Mouse (Mus musculus): ENCODE data around the gene Rgs7bp. TPM values are rescaled to one million over a fixed set of nuclear protein-coding genes. Genes with fewer than 3 reads are reported as not detected.

Rgs7bp gene
- total RNA-seq (2021) = 100 to 1,000 TPM; 150 to 153 TPM
- long read RNA-seq, experiment 1, full-length matches to known transcripts = 34 of 56 reads
- long read RNA-seq, experiment 1, partial matches to known transcripts = 3 of 56 reads
- long read RNA-seq, experiment 1, other reads (novel, unspliced or antisense) = 19 of 56 reads
- long read RNA-seq, experiment 2, full-length matches to known transcripts = 41 of 69 reads
- long read RNA-seq, experiment 2, partial matches to known transcripts = 4 of 69 reads
- long read RNA-seq, experiment 2, other reads (novel, unspliced or antisense) = 24 of 69 reads

DNA sequence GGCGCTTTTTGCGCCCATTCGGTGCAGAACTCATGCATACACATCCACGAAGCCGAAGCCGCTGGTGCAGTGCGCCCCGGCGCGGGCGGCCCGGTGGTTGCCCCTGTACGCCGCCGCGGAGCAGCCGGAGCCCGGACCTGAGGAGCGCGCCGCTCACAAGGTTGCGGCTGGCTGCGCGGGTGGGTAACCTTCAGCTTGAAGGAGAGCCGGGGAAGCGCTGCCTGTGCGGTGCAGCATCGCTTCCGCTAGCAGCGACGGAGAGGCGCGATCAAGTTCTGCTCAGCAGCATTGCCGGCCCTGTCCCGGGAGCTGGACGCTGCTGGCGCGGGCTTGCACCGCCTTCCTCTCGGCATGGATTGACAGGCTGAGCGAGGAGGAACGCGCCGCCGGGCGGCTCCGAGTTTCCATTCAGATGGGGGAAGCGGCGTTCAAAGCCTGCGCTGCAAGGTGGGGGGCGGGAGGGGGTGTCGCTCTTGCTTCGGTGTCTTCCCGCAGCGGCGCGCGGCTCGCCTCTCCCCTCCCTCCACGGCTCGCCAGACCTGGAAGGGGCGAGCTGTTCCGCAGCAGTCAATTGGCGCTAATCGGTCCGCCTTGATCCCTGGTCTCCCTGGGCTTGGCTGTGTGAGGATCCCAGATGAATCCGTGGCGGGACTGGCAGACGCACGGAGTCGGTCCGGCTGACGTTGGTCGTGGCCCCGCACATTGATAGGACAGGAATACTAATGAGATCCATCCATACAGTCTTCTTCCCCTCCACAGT, at the start of gene Rgs7bp:
Rgs7bp (minus strand) TSS at position 750 of the 760 bp plus-strand sequence.
- TF ChIP-seq CTCF (conservative IDR thresholded peaks at IDR 0.05) = peak; percentile 51
- peak; percentile 76 to 81 for DNase-seq (ENCODE audit: low spot score in 2 of 2)
- Histone ChIP-seq H3K27ac (peak within 1 kb of the TSS; percentile 99), H3K4me3 (peak within 1 kb of the TSS; percentile 94)

DNA sequence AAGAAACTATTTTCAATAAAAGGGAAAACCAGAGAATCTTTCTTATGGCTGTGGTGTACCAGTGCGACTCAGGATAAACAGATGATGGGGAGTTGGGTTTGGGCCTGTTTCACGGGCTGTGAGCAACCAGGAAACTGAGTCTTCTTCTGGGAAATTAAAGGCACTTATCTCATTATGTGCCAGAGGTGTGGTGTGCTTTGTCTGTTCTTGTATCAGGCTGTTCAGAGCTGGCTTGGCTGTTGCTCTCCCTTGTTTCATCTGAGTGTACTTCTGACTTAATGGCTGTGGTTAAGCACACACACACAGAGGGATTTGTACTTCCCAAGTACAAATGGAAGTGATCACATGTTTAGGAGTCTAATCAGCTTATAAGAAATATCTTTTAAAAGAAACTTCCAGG, 49.7 kb upstream of the Rgs7bp start:
- no peak for DNase-seq (ENCODE audit: low spot score in 2 of 2)
- TF ChIP-seq CTCF (conservative IDR thresholded peaks at IDR 0.05) = no peak
- Histone ChIP-seq H3K4me3 (no peak overlapping the region), H3K27ac (no peak overlapping the region)

DNA sequence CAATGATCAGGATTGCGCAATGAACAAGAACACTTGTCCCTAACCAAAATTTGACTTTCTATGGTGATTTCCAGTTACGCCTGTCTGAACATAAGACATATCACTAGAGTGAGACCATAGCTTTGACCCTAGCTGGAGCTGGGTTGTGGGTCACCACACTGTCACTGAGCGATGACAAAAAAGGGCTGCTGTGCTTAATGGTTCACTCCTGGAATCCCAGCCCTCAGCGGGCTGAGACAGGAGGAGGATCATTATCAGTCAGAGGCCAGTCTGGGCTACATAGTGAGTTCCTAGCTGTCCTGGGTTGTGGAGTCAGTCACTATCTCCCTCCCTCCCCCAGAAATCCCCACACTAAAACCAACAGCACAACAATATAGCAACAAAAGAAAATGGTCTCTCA, 46.0 kb upstream of the Rgs7bp start:
- DNase-seq (ENCODE audit: low spot score in 2 of 2) = no peak
- no peak overlapping the region for H3K27ac ChIP-seq
- H3K4me3 ChIP-seq = no peak overlapping the region
- no peak for TF ChIP-seq CTCF (conservative IDR thresholded peaks at IDR 0.05)

DNA sequence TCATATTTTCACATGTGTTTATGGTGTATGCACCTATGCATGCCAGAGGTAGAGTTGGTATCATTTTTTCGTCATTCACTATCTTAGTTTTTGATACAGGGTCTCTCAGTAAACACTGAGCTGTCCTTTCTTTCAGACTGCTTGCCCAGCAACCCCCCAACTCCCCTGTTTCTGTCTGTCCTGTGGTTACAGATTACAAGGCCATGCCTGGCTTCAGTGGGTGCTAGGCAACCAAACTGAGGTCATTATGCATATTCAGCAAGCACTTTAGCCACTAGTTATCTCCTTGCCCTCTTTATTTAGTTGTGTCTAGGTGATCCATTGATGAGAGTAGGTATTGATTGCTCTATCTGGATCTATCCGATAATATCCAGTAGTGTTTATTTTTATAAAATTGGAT, 41.6 kb upstream of the Rgs7bp start:
- no peak for TF ChIP-seq CTCF (conservative IDR thresholded peaks at IDR 0.05)
- no peak for DNase-seq (ENCODE audit: low spot score in 2 of 2)
- no peak overlapping the region for H3K4me3 ChIP-seq
- H3K27ac ChIP-seq = no peak overlapping the region

DNA sequence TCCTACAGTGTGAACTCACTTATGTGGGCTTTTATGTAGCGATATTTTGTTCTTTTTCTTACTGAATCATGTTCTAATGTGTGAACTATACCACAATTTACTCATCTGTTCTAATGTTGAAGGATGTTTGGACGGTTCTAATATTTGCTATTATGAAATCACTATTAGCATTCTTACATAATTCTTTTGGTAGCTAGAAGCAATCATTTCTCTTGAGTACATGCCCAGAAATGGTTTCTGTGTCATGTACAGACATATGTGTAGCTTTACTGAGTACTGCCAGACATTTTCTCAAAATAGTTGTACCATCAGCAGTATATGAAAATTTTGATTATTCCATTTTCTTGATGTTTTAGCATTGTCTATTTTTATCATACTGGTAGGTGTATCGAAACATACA, 34.5 kb upstream of the Rgs7bp start:
- DNase-seq (ENCODE audit: low spot score in 2 of 2) = peak in 1 of 2 experiments; percentile 35
- TF ChIP-seq CTCF (conservative IDR thresholded peaks at IDR 0.05) = no peak
- Histone ChIP-seq H3K4me3 (no peak overlapping the region), H3K27ac (peak overlapping the region; percentile 64; the same call in 1 of the 2 replicates)

DNA sequence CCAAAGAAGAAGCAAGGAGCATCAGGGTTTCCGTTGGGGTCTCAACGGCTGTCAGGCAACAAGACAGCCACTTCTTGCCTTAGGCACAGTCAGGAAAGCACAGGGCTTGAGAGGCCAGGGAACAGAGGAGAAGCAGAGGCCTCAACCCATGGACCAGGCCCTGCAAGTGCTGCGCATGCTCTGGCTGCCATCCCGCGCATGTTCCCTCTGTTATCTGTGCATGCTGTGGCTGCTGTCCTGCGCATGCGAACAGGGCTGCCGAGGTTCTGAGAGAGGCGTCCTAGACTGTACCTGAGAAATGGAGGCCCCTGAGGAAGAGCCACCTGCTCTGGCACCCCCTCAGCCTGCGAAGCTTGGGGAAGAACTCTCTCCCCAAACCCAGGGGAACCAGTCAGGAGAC, 27.1 kb upstream of the Rgs7bp start, which contains the start of gene 4933425L06Rik:
4933425L06Rik (plus strand) TSS at position 261 of the 400 bp plus-strand sequence.
- DNase-seq (ENCODE audit: low spot score in 2 of 2) = no peak
- no peak within 1 kb of the TSS for H3K4me3 ChIP-seq
- no peak within 1 kb of the TSS for H3K27ac ChIP-seq
- TF ChIP-seq CTCF (conservative IDR thresholded peaks at IDR 0.05) = no peak

DNA sequence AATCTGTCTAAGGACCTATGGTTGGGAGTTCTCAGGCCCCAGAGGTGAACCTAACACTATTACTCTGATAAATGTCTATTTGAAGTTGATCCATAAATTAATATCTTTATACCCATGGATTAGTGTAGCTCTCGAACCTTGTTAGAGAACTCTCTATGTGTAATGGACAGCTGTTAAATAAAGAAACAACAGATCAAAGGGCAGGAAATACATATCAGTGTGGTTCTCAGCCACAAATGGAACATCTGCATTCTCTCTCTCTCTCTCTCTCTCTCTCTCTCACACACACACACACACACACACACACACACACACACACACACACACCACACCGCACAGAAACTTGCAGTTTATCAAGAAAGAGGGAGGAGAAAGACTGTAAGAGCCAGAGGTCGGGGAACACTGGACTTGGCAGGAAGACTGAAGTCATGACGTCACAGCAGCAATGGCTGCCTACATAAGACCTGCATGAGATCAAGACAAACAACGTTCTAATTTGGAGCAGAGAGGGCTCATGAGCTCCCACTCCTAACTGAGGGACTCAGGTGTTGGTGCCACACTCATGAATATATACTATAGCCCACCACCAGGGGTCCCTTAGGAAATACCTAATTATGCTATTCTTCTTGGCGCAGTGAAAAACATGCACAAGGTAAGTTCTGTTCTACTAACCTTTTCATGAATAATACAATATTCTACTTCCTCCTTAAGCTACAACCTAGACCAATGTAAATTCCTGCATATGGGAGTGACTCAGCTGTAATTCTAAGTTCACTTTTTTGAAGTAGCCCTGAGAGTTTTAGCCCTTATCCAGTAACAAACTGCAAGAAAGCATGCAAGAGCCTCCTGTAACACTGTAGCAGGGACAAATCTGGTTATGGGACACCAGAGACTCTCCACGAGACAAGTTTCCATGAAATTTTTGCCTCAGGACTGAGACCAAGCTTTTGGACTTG, 12.4 kb upstream of the Rgs7bp start:
- H3K4me3 ChIP-seq = no peak overlapping the region
- DNase-seq (ENCODE audit: low spot score in 2 of 2) = no peak
- H3K27ac ChIP-seq = no peak overlapping the region
- TF ChIP-seq CTCF (conservative IDR thresholded peaks at IDR 0.05) = peak; percentile 28; the same call in 1 of the 2 replicates

DNA sequence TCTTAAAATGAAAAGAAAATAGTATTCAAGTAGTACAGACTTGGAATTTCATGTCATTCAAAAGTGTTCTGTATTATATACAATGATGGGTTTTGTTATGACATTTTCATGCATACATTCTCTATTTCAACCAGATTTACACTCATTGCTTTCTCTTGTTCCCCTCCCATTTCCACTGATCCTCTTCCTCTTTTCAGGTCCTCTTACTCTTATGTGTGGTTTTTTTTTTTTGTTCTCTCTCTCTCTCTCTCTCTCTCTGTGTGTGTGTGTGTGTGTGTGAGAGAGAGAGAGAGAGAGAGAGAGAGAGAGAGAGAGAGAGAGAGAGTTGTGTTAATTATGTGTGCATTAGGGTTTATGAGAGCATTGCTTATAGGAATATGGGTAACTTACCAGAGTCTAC, 11.4 kb upstream of the Rgs7bp start:
- no peak overlapping the region for H3K27ac ChIP-seq
- no peak for TF ChIP-seq CTCF (conservative IDR thresholded peaks at IDR 0.05)
- no peak for DNase-seq (ENCODE audit: low spot score in 2 of 2)
- H3K4me3 ChIP-seq = no peak overlapping the region

DNA sequence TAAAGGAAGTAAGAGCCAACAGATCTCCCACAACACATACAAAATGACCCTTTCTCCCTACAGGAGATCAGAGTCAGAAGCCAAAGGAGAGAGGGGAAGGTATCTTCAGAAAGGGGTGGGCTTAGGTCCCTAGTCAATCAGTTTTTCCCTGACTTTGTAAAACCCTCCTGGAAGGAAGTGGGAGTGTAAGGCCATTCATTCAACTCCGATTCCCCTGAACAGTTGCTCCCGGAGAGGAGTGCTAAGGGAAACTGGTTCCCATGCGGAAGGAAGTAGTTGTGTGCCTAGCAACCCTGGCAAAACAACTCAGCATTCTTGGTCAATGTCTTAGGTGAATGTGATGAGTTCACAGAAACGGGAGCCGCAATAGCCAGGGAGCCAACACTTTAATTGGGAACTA, 644 bp upstream of the Rgs7bp start:
- peak overlapping the region; percentile 99 for H3K27ac ChIP-seq
- peak overlapping the region; percentile 94 for H3K4me3 ChIP-seq
- no peak for DNase-seq (ENCODE audit: low spot score in 2 of 2)
- TF ChIP-seq CTCF (conservative IDR thresholded peaks at IDR 0.05) = no peak

DNA sequence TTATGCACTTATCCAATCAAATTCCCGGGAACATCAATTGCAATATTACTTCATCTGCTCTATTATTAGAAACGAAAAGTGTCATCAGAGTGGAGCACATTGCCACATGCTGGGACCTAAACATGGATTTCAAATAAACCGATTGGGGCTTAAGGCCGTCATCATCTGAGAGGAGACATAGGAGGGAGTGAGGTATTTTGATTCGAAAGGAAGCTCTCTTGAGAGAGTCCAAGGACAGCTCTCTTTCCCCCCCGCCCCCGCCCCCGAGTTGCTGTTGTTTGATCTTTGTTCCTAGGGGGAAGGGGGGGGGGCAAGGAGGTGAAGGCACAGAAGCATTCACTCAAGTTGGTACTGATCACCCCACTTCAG, 195 bp upstream of the Rgs7bp start:
- DNase-seq (ENCODE audit: low spot score in 2 of 2) = no peak
- Histone ChIP-seq H3K27ac (peak overlapping the region; percentile 99), H3K4me3 (peak overlapping the region; percentile 94)
- no peak for TF ChIP-seq CTCF (conservative IDR thresholded peaks at IDR 0.05)

DNA sequence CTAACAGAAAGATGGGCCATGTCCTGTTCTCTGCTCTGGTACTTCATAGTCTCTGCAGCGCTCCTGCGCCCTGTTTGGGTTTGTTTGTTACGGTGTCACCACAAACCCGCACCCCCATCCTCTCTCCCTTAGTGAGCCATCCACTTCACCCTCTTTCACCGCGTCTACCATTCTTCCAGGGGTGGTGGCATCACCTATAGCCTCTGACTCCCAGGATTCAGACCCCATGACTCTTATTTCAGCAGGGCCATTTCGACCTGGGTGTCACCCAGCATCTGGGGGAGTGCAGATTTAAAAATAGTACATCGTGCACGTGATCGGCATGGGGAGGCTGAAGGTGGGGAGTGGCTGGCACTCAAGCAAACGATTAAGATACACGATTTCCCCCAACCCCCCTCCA, 1.1 kb downstream of the Rgs7bp start:
- peak overlapping the region; percentile 94 for H3K4me3 ChIP-seq
- peak; percentile 33 to 39 for DNase-seq (ENCODE audit: low spot score in 2 of 2)
- no peak for TF ChIP-seq CTCF (conservative IDR thresholded peaks at IDR 0.05)
- peak overlapping the region; percentile 99 for H3K27ac ChIP-seq

DNA sequence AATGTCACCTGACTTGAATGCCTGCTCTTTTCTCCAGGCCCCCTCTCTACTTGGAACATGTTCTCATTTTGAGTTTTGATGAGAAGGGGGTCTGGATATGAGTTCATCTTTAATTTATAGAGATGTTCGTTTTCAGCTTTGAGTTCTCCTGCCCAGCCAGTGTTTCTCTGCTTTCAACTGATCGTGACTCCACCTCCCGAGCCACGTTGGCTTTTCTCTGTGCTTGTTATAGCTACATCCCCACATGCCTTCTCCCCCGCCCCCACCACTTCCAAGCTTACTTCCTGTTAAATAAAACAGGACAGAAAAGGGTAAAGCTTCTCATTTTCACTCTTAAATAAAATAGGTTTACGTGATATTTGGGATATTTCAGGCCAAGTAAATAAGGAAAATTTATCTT, 3.3 kb downstream of the Rgs7bp start:
- DNase-seq (ENCODE audit: low spot score in 2 of 2) = peak; percentile 46 to 52
- Histone ChIP-seq H3K4me3 (peak overlapping the region; percentile 94), H3K27ac (peak overlapping the region; percentile 99)
- TF ChIP-seq CTCF (conservative IDR thresholded peaks at IDR 0.05) = no peak

DNA sequence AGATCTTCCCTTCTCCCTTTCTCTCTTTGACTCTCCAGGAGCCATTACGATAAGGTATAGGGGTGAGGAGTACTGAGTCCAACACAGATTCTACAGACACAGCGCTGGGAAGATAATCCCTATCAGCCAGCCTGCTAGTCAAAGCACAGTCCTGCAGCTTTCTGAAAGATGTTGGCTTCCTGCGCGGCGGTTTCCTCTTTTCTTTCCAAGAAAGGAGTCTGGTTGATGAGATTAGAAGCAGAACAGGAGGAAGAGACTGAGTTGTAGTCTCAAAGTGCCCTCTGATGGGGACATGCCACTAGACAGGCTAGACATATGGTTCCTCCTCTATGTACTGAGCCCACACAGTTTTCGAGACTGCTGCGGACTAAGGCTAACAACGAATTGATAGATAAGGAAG, 6.1 kb downstream of the Rgs7bp start:
- Histone ChIP-seq H3K4me3 (peak overlapping the region; percentile 94; the same call in 1 of the 2 replicates), H3K27ac (peak overlapping the region; percentile 68)
- DNase-seq (ENCODE audit: low spot score in 2 of 2) = no peak
- TF ChIP-seq CTCF (conservative IDR thresholded peaks at IDR 0.05) = peak; percentile 37

All from layer of hippocampus, adult 2 months (tissue).